Mouse (Mus musculus) gastrocnemius, adult 2 months (tissue): ENCODE results near the gene Entpd8. TPM values are rescaled to one million over a fixed set of nuclear protein-coding genes. Genes with fewer than 3 reads are reported as not detected.

ENCODE experiments used
- DNase-seq: peaks from one replicate; pipeline ENCODE4 v3.0.0; 2022
- H3K27ac ChIP-seq: fragments of 200-600 bp; 2 replicates; pipeline ENCODE4 v1.8.1; 2022; ENCODE audit warnings: mild to moderate bottlenecking
- H3K4me3 ChIP-seq: fragments of 200-600 bp; 2 replicates; pipeline ENCODE4 v1.8.1; 2022; ENCODE audit warnings: mild to moderate bottlenecking, moderate library complexity
- CTCF ChIP-seq: fragments of 200-600 bp; IDR thresholded peaks from 2 replicates; pipeline ENCODE4 v1.8.1; 2022; ENCODE audit warnings: antibody characterized with exemption, mild to moderate bottlenecking, moderate library complexity
- intact Hi-C: fragments of 180-260 bp; cut with DNase I; formaldehyde crosslinking; loops from one replicate; pipeline ENCODE4 v1.15.1; 2025
- microRNA-seq: library from miRNA; unstranded; fragments of <30 nt; microRNA quantifications from one replicate; pipeline ENCODE4 v1.2.0, GENCODE M21; 2021
- total RNA-seq, 2 experiments: library from RNA; stranded (reverse); gene quantifications; 2 replicates each; pipeline ENCODE4 v1.2.3; 2021

The Entpd8 gene
- total RNA-seq, 2 experiments from 2014 or later: not detected

GRCm38 (mm10) chr2:25126011-25127010 is 46.2 kb downstream of the Entpd8 start:
- intact Hi-C loops: loop anchor here (1.0 to 10.0 kb wide), 5 partner anchors 31 to 198 kb away; partner anchors contain the start of gene Tmem203
- DNase-seq: no peak
- peak overlapping the region; percentile 1; the same call in 1 of the 2 replicates for H3K27ac ChIP-seq
- no peak overlapping the region for H3K4me3 ChIP-seq
- TF ChIP-seq CTCF: no peak

DNA sequence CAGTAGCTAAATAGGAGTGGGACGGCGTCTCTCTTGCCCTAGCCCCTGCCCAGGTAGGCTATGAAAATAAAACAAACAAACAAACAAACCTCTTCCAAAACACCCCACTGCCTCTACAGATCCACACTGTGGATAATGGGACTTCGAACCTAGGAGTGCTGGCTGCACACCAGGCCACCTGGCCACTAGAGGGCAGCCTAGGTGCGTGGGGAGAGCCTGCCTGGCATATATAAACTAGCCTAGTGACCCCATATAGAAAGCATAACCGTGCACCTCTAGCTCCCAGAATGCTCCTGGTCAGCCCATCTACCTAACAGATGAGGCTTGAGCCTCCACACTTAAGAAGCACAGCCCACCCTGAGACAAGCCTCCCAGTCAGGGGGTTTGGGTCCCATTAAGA is 47.1 kb downstream of the Entpd8 start:
- H3K4me3 ChIP-seq: no peak overlapping the region
- TF ChIP-seq CTCF: peak; percentile 93
- peak; percentile 84 for DNase-seq
- intact Hi-C loops: loop anchor here (1.0 to 10.0 kb wide), 5 partner anchors 30 to 198 kb away; partner anchors contain the start of gene Tmem203
- peak overlapping the region; percentile 75 for H3K27ac ChIP-seq

DNA sequence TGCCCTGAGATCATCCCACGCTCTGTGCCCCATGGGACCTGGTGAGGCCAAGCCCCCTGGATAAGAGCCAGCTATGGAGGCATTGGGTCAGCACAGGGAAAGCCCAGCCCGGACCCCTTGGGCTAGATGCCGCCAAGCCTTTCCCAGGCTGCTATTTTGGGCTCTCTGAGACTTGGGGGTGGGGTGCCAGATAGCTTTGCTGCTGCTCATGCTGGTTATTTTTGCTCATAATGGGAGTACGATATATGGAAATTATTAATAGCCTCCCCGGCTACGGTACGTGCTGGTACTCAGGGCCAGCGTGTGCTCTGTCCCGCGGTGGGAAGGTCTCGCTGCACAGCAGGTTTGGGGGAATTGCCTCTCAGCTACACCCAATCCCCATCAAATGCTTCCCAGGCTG is 48.0 kb downstream of the Entpd8 start:
- DNase-seq: peak; percentile 71
- TF ChIP-seq CTCF: no peak
- H3K27ac ChIP-seq: peak overlapping the region; percentile 75

GRCm38 (mm10) chr2:25131601-25132000 is 51.5 kb downstream of the Entpd8 start:
- no peak overlapping the region for H3K27ac ChIP-seq
- intact Hi-C loops: no loop called here
- TF ChIP-seq CTCF: no peak
- no peak overlapping the region for H3K4me3 ChIP-seq
- DNase-seq: no peak

More for the DNA sequence above, 48.0 kb downstream of the Entpd8 start:
- intact Hi-C loops: loop anchor here (5.0 to 10.0 kb wide), 3 partner anchors 127 to 197 kb away; partner anchors contain the start of gene Tmem203
- H3K4me3 ChIP-seq: peak overlapping the region; percentile 39

Small RNAs within 50 kb of the gene (microRNA-seq; reads per million reads assigned to microRNA genes)
- gene Gm24328 (not detected), gene Mir7664 (not detected)

Other genes with a start within 250 kb of the Entpd8 start
- gene Ehmt1, start 160.7 kb upstream of the Entpd8 start, total RNA-seq: 10 to 100 TPM; 28.3 to 29.0 TPM
- 1 to 10 TPM; 1.9 to 2.8 TPM for gene Arrdc1, start 145.1 kb upstream of the Entpd8 start, total RNA-seq
- gene Zmynd19, start 130.5 kb upstream of the Entpd8 start, total RNA-seq: 10 to 100 TPM; 20.6 to 21.2 TPM
- 1 to 10 TPM; 3.4 to 3.8 TPM for gene Dph7, start 117.9 kb upstream of the Entpd8 start, total RNA-seq
- gene Mrpl41, start 105.2 kb upstream of the Entpd8 start, total RNA-seq: 10 to 100 TPM; 28.9 to 43.8 TPM
- gene Pnpla7, start 104.3 kb upstream of the Entpd8 start, total RNA-seq: 10 to 100 TPM; 36.5 to 44.6 TPM
- 10 to 100 TPM in 1 of 2 experiments, 1 to 10 TPM in 1; 6.9 to 15.0 TPM for gene Nsmf, start 25.9 kb upstream of the Entpd8 start, total RNA-seq
- gene Noxa1, start 14.8 kb downstream of the Entpd8 start, total RNA-seq: not detected
- 1 to 10 TPM; 4.0 to 5.2 TPM for gene Nrarp, start 100.5 kb downstream of the Entpd8 start, total RNA-seq
- 1 to 10 TPM in 1 of 2 experiments, under 1 TPM in 1; 0.59 to 1.0 TPM for gene Tor4a, start 116.6 kb downstream of the Entpd8 start, total RNA-seq
- gene Nelfb, start 131.2 kb downstream of the Entpd8 start, total RNA-seq: 10 to 100 TPM; 22.3 to 23.1 TPM
- not detected for gene Stpg3, start 134.3 kb downstream of the Entpd8 start, total RNA-seq
- not detected for gene Fam166a, start 138.4 kb downstream of the Entpd8 start, total RNA-seq
- 100 to 1,000 TPM; 185 to 269 TPM for gene Tubb4b, start 144.4 kb downstream of the Entpd8 start, total RNA-seq
- not detected for gene Slc34a3, start 154.1 kb downstream of the Entpd8 start, total RNA-seq
- gene Rnf224, start 156.5 kb downstream of the Entpd8 start, total RNA-seq: not detected
- gene Rnf208, start 162.0 kb downstream of the Entpd8 start, total RNA-seq: under 1 TPM; 0.39 to 0.56 TPM
- not detected for gene Cysrt1, start 162.1 kb downstream of the Entpd8 start, total RNA-seq
- 1 to 10 TPM in 1 of 2 experiments, under 1 TPM in 1; 0.86 to 1.2 TPM for gene AL732309.1, start 166.6 kb downstream of the Entpd8 start, total RNA-seq
- gene Tmem203, start 175.1 kb downstream of the Entpd8 start, total RNA-seq: 10 to 100 TPM; 11.4 to 12.6 TPM
- gene Tprn, start 182.3 kb downstream of the Entpd8 start, total RNA-seq: 1 to 10 TPM; 3.1 to 3.5 TPM
- gene Ssna1, start 192.1 kb downstream of the Entpd8 start, total RNA-seq: 10 to 100 TPM; 28.0 to 35.5 TPM
- gene Anapc2, start 192.2 kb downstream of the Entpd8 start, total RNA-seq: 10 to 100 TPM; 29.7 to 32.3 TPM
- not detected for gene Tmem210, start 207.8 kb downstream of the Entpd8 start, total RNA-seq
- gene Lrrc26, start 209.6 kb downstream of the Entpd8 start, total RNA-seq: not detected
- not detected for gene Grin1, start 238.9 kb downstream of the Entpd8 start, total RNA-seq